Mouse (Mus musculus) spleen, postnatal 10 days (tissue): ENCODE data around the gene Urad.
A peak's percentile ranks its signal among the peaks of the same experiment; 100 is the strongest.

Source experiments
- DNase-seq, 2 experiments: peaks; one replicate each; pipeline ENCODE4 v3.0.0; 2021 to 2022; ENCODE audit warnings: low spot score in 2 of 2

Urad gene

GRCm38 (mm10) chr5:147322183-147322582 is at the start of gene Urad:
Urad (minus strand) TSS chr5:147322440.
- no peak for DNase-seq

GRCm38 (mm10) chr5:147370276-147370675 is 48.0 kb upstream of the Urad start:
- DNase-seq: no peak

DNA sequence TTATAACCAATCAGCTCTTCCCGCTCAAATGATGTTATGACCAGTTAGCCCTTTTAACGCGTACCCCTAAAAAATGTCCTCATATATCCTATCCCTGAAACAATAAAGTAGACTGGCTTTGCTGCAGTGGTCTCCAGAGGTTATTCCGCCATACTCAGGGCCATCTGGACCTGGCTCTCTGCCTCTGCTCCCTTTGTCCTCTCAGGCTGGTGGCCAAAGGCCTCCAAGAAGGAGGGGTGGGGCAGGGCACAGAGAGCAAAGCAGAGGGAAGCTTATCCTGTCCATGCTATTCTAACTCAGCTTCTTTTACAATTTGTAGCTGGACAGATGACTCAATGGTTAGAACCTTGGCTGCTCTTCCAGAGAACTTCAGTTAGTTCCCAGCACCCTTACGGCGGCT is 46.0 kb upstream of the Urad start:
- no peak for DNase-seq

DNA sequence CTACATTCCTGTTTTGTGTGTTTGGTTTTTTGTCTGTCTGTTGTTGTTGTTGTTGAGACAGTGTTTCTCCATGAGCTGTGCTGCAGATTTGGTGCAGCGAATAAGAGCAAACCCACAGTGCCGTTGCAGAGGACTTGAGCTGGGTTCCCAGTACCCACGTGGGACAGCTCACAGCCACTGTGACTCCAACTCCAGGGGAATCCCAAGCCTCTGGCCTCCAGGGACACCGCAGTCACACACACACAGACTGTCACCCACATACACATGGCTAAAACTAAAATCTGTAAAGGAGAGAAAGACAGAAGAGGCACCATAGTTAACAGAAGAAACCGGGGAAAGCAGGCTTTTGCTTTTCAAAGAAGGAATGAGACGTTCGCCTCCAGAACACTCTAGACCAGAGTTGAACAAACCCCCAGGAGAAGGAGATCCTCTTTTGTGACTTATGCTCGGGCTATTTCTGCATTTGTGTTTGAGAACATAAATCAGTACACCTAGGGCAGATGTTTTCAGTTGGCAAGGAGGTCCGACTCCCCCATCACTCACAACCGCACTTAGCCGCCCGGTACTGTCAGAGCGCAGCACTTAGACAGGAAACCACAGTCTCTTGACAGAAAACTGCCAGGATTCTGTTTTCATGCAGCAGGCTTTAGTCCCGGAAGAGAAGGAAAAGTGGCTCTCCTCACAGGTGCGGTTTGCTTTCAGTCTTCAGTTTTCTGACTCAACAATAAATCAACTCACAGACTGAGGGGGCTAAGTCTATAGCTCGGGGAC is 43.9 kb upstream of the Urad start:
- DNase-seq: no peak

DNA sequence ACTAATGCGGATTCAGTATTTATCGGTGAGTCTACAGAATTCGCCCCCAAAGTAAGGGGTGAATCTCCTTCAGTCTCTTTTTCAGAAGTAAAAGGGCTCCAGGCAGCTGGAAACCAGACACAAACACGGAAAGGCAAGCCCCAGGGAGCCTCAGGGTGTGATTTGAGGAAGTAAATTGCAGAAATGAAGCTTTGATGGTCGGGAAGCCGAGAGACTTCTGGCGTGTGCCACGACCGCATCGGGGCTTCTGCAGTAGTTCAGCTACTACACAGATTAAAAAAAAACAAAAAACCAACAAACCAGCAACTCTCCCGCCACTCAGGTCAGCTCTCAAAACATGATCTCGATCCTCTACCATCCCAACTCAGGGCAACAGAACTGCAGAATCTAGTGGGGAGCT is 40.8 kb upstream of the Urad start:
- DNase-seq: peak in 1 of 2 experiments; percentile 66

- no peak for DNase-seq
Measured at GRCm38 (mm10) chr5:147358481-147358880, 36.2 kb upstream of the Urad start.

DNA sequence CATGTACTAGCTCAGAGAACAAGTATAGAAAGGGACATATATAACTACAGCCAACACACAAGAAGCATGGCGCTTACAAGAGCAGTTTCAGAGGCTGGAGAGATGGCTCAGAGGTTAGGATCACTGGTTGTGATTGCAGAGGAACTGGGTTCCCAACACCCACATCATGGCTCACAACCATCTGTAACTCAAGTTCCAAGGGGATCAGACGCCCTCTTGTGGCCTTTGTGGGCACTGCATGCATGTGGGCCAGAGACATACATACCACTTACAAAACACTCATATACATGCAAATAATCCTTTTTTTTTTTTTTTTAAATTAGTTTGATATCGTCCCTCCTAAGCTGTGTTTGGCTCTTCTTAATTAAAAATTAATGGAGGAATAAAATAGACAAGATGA is 35.3 kb upstream of the Urad start:
- peak in 1 of 2 experiments; percentile 61 for DNase-seq

- no peak for DNase-seq
Measured at GRCm38 (mm10) chr5:147356260-147357055, 34.2 kb upstream of the Urad start.

DNA sequence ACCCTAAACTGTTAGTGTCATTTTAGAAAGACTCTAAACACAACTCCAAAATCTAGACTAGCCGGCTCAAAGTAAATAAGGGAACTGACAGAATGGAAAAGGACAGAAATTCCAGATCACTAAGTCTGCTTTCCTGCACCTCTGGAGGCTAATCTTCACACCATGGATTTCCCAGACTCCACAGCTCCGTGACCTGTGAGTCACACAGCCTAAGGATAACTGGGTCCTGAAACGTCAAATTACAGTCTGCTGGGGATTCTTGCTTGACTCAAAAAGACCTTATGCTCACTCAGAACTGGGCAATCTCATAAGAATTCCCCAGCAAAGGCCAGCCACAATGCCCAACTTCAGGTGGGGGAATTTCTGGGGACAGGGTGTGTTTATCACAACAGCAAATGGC is 33.5 kb upstream of the Urad start:
- DNase-seq: no peak

GRCm38 (mm10) chr5:147354985-147355384 is 32.7 kb upstream of the Urad start:
- DNase-seq: no peak

DNA sequence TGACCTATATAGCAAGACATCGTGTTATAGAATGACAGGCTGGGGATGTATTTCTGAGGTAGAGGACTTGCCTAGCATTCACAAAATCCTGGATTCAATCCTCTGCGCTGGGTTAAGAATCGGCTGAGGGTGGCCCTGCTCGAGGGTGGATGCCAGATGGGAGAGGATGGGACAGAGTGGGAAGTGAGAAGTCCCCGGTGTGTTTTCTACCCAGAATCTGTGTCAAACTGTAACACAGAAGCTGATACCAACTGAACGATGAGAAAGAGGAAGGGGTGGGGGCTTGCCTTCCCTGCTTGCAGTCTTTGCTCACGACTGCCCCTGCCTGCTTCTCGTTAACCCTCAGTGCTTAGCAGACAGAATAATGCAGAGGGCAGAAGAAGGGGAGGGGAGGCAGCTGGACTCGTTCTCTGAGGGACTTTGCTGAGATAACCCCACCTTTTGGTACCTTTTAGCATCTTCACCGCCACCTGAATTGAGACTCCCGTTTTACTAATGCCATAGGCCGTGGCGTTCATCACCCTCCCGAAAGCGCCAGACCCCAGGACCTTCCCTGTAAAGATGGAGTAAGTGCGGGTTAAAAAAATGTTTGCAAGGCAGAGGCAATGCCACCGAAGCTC is 32.0 kb upstream of the Urad start:
- peak in 1 of 2 experiments; percentile 42 for DNase-seq

DNA sequence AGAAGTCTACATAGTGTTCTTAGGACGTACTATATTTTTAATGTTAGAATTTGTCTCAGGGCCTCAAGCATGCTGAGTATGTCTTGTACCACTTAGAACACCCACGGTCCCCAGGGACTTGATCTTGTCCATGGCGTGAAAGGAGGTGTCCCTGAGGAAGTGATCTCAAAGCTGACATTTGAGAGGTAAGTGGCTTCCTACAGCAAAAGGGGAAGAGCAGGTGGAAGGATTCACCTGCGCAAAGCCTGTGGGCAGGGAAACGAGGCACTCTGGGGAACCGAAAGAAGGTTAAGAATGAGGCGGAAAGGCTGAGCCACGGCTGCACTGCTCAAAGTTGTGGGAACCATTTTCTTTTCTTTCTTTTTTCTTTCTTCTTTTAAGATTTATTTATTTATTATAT is 29.7 kb upstream of the Urad start:
- DNase-seq: peak in 1 of 2 experiments; percentile 31

DNA sequence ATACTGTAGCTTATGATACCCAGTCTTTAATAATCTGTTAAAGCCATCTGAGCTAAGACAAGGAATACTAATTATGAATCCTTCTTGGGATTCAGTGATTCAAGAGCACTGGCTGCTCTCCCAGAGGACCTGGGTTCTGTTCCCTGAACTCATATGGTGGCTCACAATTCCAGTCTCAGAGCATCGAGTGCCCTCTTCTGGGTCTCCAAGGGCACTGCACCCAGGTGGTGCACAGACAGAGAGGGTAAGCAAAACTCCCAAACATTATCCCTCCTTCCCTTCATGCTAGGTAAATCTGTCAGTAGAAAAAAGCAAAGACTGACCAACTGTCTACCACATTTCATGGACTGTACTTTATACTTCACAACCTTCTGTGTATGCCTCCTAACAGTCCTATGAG is 23.7 kb upstream of the Urad start:
- DNase-seq: no peak

DNA sequence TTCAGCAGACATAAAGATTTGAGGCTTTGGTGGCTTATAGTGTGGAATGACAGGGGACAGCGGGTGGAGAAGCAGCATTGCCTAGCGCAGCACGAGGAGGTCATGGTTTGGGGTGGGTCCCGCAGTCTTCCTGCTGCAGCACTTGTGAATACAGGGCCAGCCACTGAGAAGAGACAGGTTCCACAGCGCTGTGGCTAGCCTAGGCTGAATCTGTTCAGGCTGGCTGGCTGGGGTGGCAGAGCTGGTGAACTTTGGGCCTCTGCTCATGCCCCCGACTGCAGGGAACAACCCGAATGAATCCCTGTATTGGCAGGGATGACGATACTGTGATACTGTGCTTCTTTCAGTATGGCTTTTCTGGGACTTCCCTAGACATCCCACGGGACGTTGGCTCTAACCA is 21.7 kb upstream of the Urad start:
- DNase-seq: no peak

- no peak for DNase-seq
Measured at GRCm38 (mm10) chr5:147342901-147343300, 20.7 kb upstream of the Urad start.

- peak; percentile 27 to 60 for DNase-seq
Measured at GRCm38 (mm10) chr5:147340741-147341414, 18.6 kb upstream of the Urad start.

DNA sequence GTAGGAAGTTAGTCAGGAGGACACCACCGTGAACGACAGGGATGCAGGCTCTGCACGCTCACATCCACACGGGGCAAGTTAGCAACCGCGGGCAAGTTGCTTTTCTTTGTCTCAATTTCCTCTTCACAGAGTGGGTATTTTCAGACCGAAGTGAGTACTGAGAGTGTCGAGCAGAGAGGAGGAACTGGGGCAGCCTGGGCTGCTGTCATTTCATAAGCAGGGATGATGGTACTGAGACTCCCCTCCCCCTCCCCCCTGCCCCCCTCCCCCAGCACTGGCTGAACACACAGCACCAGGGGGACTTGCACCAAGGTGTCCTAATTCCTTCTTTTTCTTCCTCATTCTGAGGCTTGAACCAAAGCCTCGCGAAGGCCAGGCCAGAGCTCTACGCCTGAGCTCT is 17.3 kb upstream of the Urad start:
- peak in 1 of 2 experiments; percentile 38 for DNase-seq

DNA sequence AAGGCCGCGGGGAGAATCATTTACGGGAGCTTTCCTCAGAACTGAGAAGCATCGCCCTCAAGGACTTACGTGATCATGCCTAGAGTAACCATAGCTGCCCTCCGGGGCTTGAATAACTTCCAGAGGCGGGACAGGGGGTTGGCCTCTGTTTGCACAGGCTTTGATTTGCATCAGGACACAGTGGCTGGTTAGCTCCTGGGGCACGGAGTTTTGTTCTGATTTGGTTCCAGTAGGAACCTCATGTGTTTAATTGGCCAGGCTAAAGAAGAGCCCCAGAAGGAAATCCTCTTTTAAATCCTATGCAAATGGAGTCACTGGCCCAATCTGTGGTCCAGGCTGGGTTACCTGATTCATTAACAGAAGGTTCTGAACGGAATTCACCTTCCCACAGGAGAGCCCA is 16.7 kb upstream of the Urad start:
- peak in 1 of 2 experiments; percentile 28 for DNase-seq

- DNase-seq: no peak
Measured at GRCm38 (mm10) chr5:147332711-147333110, 10.5 kb upstream of the Urad start.

DNA sequence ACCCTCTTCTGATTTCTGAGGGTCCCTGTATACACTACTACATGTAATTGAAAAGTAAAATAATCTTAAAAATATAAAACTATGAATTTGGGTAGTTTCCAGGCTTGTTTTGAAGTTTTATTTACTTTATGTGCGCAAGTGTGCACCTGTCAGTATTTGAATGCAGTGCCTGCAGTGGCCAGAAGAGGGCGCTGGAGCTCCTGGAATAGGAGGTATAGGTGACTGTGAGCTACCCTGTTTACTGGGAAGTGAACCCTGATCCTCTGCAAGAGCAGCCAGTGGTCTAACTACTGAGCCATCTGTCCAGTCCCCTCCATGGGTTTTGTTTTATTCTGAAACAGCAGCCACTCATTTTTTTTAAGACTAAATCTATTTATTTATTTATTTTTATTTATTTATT is 9.3 kb upstream of the Urad start:
- DNase-seq: peak; percentile 54 to 83

- DNase-seq: no peak
Measured at GRCm38 (mm10) chr5:147329946-147330345, 7.7 kb upstream of the Urad start.

GRCm38 (mm10) chr5:147327636-147328035 is 5.4 kb upstream of the Urad start:
- no peak for DNase-seq
